Mouse (Mus musculus) intestine, embryonic 16.5 days (tissue): ENCODE measurements around the gene Gbp7. TPM values are rescaled to one million over a fixed set of nuclear protein-coding genes. Genes with fewer than 3 reads are reported as not detected.

ENCODE experiments used
- ATAC-seq: fragments of 200-750 bp; cut with Nextera tagmentation; 2 replicates; pipeline ENCODE4 v1.8.0; 2017; ENCODE audit warnings: moderate TSS enrichment, moderate library complexity
- H3K27ac ChIP-seq: fragments of 300-500 bp; sonication (generic); 2 replicates; pipeline ENCODE4 v1.5.1; 2014; ENCODE audit warnings: mild to moderate bottlenecking, low read length
- H3K27me3 ChIP-seq: fragments of 300-500 bp; sonication (generic); replicated peaks from 2 replicates; pipeline ENCODE4 v1.6.1; 2014; ENCODE audit warnings: low read length, control low read depth, mixed read lengths; ENCODE audit not compliant: control insufficient read depth, insufficient read depth
- H3K36me3 ChIP-seq: fragments of 300-500 bp; sonication (generic); 2 replicates; pipeline ENCODE4 v1.6.1; 2014; ENCODE audit warnings: low read length, control low read depth; ENCODE audit not compliant: control insufficient read depth, insufficient read depth
- H3K4me1 ChIP-seq: fragments of 300-500 bp; sonication (generic); 2 replicates; pipeline ENCODE4 v1.6.1; 2014; ENCODE audit warnings: low read length, control low read depth, mixed read lengths; ENCODE audit not compliant: control insufficient read depth, insufficient read depth
- H3K4me2 ChIP-seq: fragments of 300-500 bp; sonication (generic); 2 replicates; pipeline ENCODE4 v1.6.1; 2014; ENCODE audit warnings: low read depth, low read length, control low read depth
- H3K4me3 ChIP-seq: fragments of 300-500 bp; sonication (generic); 2 replicates; pipeline ENCODE4 v1.5.1; 2014; ENCODE audit warnings: mild to moderate bottlenecking, low read length
- H3K9ac ChIP-seq: fragments of 300-500 bp; sonication (generic); 2 replicates; pipeline ENCODE4 v1.6.1; 2014; ENCODE audit warnings: low read depth, low read length
- H3K9me3 ChIP-seq: fragments of 300-500 bp; sonication (generic); 2 replicates; pipeline ENCODE4 v1.6.1; 2016; ENCODE audit warnings: low read length, control low read depth; ENCODE audit not compliant: control insufficient read depth
- WGBS: fragments of 180-500 bp; shearing (Covaris S2); extraction: QIAGEN DNeasy Blood & Tissue Kit; methylation state at CpG from one replicate; pipeline ENCODE4 v1.1.7; 2014; 5-methylcytosine and 5-hydroxymethylcytosine counted together
- polyA plus RNA-seq: library from polyadenylated mRNA; unstranded; fragments of >200 nt; fragmentation: Nextera tagmentation; extraction: Ambion mirVana; gene quantifications from 2 replicates; pipeline ENCODE4 v1.2.1, GENCODE M21; 2015

The Gbp7 gene
- 6.8 and 7.2 TPM in 2 replicates for polyA plus RNA-seq

DNA sequence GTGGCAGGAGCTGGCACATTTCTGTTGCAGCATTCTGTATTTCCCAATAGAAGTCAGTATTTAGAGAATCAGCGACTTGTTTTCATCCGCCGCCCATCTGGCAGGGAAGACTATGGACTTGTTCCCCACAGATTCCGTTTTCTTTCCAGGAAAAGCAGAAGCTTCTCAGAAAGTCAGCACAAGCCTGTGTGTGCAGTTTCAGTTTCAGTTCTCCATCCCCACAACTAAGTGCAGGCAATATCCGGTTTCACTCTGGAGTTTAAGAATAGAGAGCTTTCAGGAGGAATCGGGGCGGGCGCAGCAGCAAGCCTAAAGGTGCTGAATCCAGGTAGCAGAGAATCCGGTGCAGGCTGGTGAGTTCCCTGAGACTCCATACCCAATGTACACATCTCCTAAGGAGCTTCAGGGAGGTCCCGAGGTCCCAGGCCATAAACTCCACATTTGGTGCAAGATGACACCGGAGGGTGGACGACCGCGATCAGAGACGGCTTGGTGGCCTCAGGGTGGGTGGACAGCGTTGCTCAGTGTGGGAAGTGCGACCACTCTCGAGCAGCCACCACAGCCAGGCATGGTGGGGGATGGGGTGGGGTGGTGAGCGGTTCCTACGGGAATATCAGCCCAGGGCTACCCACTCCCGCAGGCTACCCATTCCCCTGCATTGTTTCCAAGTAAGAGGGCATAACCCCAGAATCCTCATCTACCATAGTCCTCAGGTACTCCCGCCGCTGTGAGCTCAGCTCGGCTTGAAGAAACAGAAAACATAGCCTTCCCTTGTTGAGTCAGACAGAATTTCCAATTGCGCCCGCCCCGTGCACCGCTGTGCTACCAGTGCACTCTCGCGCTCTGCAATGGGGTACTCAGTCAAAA is at the start of gene Gbp7:
Gbp7 (plus strand) TSS at position 256 of the 867 bp plus-strand sequence.
- Histone ChIP-seq H3K4me1 (peaks cover 2% of the 10 kb centered on the region; the same call in 1 of the 2 replicates), H3K4me2 (peak within 1 kb of the TSS; percentile 75), H3K27me3 (no peaks in the 10 kb centered on the region), H3K9me3 (no peaks in the 10 kb centered on the region), H3K4me3 (peak within 1 kb of the TSS; percentile 75), H3K36me3 (no peaks in the 10 kb centered on the region), H3K9ac (peak within 1 kb of the TSS; percentile 75), H3K27ac (no peak within 1 kb of the TSS)
- ATAC-seq = peak; percentile 93
- WGBS = 1% methylated on average over 30 of the region's 30 CpGs

DNA sequence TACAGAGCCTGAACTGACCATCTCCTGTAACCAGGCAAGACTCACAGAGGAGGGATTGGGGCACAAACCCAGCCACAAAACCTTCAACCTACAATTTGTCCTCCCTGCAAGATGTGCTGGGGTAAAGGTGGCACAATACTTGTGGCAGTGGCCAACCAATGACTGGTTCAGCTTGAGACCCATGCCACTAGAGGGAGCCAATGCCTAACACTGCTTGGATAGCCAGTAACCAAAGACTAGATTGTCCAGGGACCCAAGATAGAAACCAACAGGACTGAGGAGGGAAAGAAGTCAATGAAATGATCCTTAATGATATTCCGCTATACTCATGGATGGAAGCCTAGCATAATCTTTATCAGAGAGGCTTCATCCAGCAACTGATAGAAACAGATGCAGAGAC is 39.7 kb upstream of the Gbp7 start:
- Histone ChIP-seq H3K9ac (no peak overlapping the region), H3K27me3 (no peaks in the 10 kb centered on the region), H3K4me1 (peaks cover 3% of the 10 kb centered on the region; the same call in 1 of the 2 replicates), H3K4me3 (no peak overlapping the region), H3K4me2 (no peak overlapping the region), H3K27ac (no peak overlapping the region), H3K9me3 (no peaks in the 10 kb centered on the region), H3K36me3 (no peaks in the 10 kb centered on the region)
- 63% methylated on average over 1 of the region's 1 CpGs for WGBS
- ATAC-seq = no peak; the same call in 1 of the 2 replicates

DNA sequence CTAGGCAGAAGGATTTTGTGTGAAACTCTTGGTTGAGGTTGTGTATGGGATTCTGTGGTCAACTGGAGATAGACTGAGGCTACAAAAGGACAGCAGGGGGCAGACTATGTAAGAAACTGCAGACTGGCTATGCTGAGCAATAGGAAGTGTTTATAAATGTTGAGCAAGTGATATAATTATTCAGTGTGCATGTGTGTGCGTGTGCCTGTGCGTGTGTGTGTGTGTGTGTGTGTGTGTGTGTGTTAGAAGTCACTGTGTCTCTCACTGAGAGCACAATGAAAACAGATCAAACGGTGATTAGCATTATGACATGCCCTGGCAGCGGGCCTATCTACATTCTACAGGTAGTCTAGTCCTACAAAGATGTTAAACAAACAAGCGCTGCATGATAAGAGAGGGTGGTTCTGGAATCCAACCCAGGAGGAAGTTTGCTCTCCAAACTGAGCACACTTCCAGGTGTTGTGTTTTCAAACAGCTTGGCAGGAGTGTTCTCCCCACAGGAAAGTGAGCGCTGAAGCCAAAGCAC is 36.5 kb upstream of the Gbp7 start, which contains the start of gene Gbp5:
Gbp5 (plus strand) TSS at position 443 of the 526 bp plus-strand sequence.
- Histone ChIP-seq H3K27ac (no peak within 1 kb of the TSS), H3K36me3 (no peaks in the 10 kb centered on the region), H3K4me3 (no peak within 1 kb of the TSS), H3K9ac (no peak within 1 kb of the TSS), H3K27me3 (no peaks in the 10 kb centered on the region), H3K9me3 (no peaks in the 10 kb centered on the region), H3K4me2 (no peak within 1 kb of the TSS), H3K4me1 (peaks cover 3% of the 10 kb centered on the region; the same call in 1 of the 2 replicates)
- peak; percentile 94 for ATAC-seq
- 33% methylated on average over 6 of the region's 6 CpGs for WGBS

DNA sequence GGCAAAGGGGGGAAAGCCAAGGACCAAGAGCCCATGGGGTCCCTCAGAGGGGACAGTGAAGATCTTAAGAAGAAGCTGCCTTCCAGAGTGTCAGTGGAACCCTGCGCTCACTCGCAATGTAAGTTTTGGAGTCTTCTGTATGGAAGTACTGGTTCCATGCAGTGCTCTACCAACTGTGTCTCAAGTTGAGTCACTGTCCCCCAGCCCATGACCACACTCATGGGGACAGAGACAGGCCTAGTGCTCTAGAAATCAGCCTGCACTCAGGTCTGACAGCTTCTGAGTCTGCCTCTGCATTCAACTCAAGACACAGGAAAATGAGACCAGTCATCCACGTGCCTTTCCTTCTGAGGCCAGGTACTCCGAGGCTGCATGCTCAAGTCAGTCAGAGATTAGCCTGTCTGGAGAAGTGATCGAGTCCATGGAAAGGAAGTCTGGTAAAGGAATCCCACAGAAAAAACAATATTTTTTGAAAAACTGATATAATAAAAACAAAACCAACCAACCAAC is 34.9 kb upstream of the Gbp7 start:
- WGBS = 93% methylated on average over 5 of the region's 5 CpGs
- Histone ChIP-seq H3K9me3 (no peaks in the 10 kb centered on the region), H3K4me2 (no peak overlapping the region), H3K9ac (no peak overlapping the region), H3K4me1 (peaks cover 3% of the 10 kb centered on the region; the same call in 1 of the 2 replicates), H3K27ac (no peak overlapping the region), H3K27me3 (no peaks in the 10 kb centered on the region), H3K36me3 (no peaks in the 10 kb centered on the region), H3K4me3 (no peak overlapping the region)
- no peak for ATAC-seq

DNA sequence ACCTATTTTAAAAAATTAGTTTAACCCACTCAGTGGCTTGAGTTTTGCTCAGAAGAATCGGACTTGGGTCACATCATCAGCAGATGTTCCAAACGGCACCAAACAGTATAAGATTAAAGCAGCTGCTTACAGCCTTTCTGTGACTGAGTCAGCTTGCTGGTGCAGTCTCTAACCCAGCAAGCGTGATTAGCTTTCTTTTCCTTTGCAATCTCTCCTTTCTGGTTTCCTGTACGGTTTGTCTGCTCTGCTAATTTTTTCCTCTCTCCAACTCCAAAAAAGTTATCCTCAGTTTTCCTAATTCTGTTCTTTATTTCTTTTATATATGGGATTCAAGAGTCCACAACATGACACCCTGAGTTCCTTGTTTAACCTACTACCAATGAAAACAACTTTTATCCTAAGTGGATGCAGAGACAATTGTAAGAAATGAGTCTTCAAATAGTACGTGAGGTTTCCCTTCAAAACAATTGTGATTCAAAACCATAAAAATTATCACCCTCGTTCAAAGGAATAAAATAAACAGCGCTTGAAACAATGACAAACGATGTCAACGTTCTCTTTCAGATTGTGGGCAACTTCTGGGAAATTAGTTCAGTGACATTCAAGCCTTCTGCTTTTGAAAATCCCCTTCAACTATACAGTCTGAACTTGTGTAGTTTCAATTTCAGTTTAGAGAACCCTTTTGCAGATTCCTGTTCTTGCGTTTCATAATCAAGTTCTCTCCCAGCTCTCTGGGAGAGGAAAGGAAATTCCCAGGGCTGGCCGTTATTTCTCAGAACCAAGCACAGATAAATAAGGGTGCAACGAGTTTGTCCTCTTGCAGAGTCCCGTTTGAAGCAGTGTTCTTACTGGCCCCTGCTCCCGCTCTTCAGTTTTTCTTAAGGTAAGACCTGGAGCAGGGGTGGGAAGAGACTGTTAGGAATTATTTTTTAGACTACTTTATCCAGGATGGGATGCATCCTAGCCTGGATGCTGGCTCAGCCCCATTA is 33.7 kb upstream of the Gbp7 start:
- 41% methylated on average over 14 of the region's 14 CpGs for WGBS

DNA sequence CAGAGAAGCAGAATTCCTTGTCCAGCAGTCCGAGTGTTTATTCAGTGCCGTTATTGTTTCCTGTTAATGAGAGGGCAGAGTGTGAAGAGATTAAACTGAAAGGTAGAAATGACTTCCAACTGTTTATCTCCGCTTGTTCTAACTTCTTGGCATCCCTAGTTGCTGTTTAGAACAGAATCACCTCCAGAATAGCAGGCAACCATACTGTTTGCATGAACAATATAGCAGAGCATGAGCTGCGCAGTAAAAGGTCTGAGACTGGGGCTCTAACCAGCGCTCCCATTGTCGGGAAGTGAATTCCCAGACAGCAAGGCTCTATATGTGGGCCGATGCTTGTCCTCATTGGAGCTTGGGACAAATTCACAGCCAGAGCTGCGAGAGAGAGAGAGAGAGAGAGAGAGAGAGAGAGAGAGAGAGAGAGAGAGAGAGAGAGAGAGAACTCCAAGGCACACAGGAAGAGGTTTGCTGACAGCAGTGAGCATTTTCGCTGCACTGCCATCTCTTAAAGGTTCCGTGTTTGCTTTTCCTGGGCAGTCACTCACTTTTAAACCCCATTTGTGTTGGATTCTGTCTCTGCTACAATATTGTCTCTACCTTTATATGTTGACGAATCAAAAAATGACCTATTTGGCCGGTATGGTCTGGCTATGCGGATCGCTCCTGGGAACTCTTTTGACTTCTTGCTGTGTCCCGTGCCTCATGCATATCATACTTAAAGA is 32.9 kb upstream of the Gbp7 start:
- no peak for ATAC-seq
- peaks cover 3% of the 10 kb centered on the region; the same call in 1 of the 2 replicates for H3K4me1 ChIP-seq
- H3K27me3 ChIP-seq = no peaks in the 10 kb centered on the region
- no peak overlapping the region for H3K9ac ChIP-seq
- H3K27ac ChIP-seq = no peak overlapping the region; the same call in 1 of the 2 replicates
- 52% methylated on average over 15 of the region's 15 CpGs for WGBS
- H3K9me3 ChIP-seq = no peaks in the 10 kb centered on the region
- H3K4me2 ChIP-seq = peak overlapping the region; percentile 50
- H3K36me3 ChIP-seq = no peaks in the 10 kb centered on the region
- peak overlapping the region; percentile 30 for H3K4me3 ChIP-seq

More for the DNA sequence above, 33.7 kb upstream of the Gbp7 start:
- Histone ChIP-seq H3K4me1 (peaks cover 3% of the 10 kb centered on the region; the same call in 1 of the 2 replicates), H3K9me3 (no peaks in the 10 kb centered on the region), H3K27ac (peak overlapping the region; percentile 20; the same call in 1 of the 2 replicates), H3K27me3 (no peaks in the 10 kb centered on the region), H3K4me3 (peak overlapping the region; percentile 30), H3K9ac (no peak overlapping the region), H3K36me3 (no peaks in the 10 kb centered on the region), H3K4me2 (peak overlapping the region; percentile 50)
- no peak for ATAC-seq

DNA sequence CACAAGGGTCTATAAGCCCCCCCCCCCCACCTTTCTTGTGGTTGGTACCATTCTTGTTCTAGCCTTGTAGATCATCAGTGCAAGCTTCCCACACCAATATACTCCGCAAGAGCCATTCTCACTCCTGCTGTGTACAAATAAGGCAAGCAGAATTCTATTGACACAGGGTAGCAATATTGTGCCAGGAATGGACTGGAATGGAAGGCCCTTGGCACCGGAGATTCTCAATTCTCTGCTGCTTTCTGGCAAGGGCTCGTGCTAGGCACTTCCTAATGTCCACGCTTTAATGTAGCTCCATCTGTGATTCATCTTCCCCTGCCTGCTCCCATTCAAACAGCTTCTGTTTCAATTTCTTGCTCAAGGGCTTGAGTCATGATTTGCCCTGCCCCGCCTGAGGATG is 31.2 kb upstream of the Gbp7 start:
- Histone ChIP-seq H3K9me3 (no peaks in the 10 kb centered on the region), H3K27me3 (no peaks in the 10 kb centered on the region), H3K9ac (no peak overlapping the region), H3K4me1 (no peaks in the 10 kb centered on the region), H3K27ac (no peak overlapping the region), H3K36me3 (no peaks in the 10 kb centered on the region), H3K4me3 (no peak overlapping the region), H3K4me2 (no peak overlapping the region)
- ATAC-seq = no peak
- WGBS = 79% methylated on average over 5 of the region's 5 CpGs

DNA sequence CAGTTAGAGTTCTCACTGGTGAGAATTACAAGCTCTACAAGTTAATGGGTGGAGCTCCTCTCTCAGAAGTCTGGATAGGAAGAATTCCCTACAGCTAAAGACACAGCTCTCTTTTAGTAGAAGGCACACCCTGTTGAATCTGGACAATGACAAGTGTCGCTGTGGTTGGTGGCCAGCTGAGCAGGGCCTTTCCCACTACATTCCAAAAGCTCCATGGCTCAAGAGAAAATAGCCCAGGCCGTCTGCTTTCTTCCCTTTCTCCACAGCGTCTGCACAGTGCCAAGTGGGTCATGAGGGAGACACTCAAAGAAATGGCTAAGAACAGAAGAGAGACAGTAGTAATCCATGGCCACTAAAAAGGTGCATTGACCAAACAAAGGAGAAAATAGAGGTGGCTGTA is 2.0 kb upstream of the Gbp7 start:
- Histone ChIP-seq H3K4me3 (no peak overlapping the region), H3K9me3 (no peaks in the 10 kb centered on the region), H3K27me3 (no peaks in the 10 kb centered on the region), H3K9ac (no peak overlapping the region), H3K27ac (no peak overlapping the region), H3K4me1 (peaks cover 2% of the 10 kb centered on the region; the same call in 1 of the 2 replicates), H3K36me3 (no peaks in the 10 kb centered on the region), H3K4me2 (no peak overlapping the region)
- 86% methylated on average over 3 of the region's 3 CpGs for WGBS
- ATAC-seq = no peak
